Mouse (Mus musculus): ENCODE measurements around the gene Nckap5. TPM values are rescaled to one million over a fixed set of nuclear protein-coding genes. Genes with fewer than 3 reads are reported as not detected.

Gene Nckap5
- not detected for total RNA-seq (2023)

GRCm38 (mm10) chr1:126830031-126830927 lies at the start of gene Nckap5:
Gene Nckap5 (minus strand): TSS chr1:126830799.

GRCm38 (mm10) chr1:125912601-125913600 lies 917.7 kb downstream of the Nckap5 start, which contains the start of gene Lypd1:
Gene Lypd1 (minus strand): TSS chr1:125913101.

Measured in neutrophil, adult 59 days (primary cell).